Mouse (Mus musculus): ENCODE measurements around the gene Hpn. TPM values are rescaled to one million over a fixed set of nuclear protein-coding genes. Genes with fewer than 3 reads are reported as not detected.

The Hpn gene
- polyA plus RNA-seq, 1 experiment from 2014 or later, result 3.3 TPM

GRCm38 (mm10) chr7:31051321-31052021 is 63.6 kb downstream of the Hpn start, which contains the start of gene Fxyd7:
Gene Fxyd7, minus strand, starts transcription at chr7:31051467.
- peak within 1 kb of the TSS; percentile 58 for H3K4me2 ChIP-seq
- H3K4me1 ChIP-seq (ENCODE audit: control insufficient read depth, insufficient read depth, low read length), result peaks cover 38% of the 10 kb centered on the region
- H3K4me3 ChIP-seq (ENCODE audit: low read depth, low read length), result peak within 1 kb of the TSS; percentile 32

GRCm38 (mm10) chr7:31050921-31051320 is 64.2 kb downstream of the Hpn start:
- peaks cover 36% of the 10 kb centered on the region for H3K4me1 ChIP-seq (ENCODE audit: control insufficient read depth, insufficient read depth, low read length)

More at GRCm38 (mm10) chr7:31051321-31052021, 63.6 kb downstream of the Hpn start, which contains the start of gene Fxyd7:
- WGBS (ENCODE audit: insufficient replicate concordance), result 2% methylated on average over 27 of the region's 28 CpGs
- Histone ChIP-seq H3K36me3 (ENCODE audit: control insufficient read depth, insufficient read depth, low read length) (no peaks in the 10 kb centered on the region), H3K27me3 (ENCODE audit: control insufficient read depth, insufficient read depth, low read length) (peaks cover 39% of the 10 kb centered on the region), H3K9ac (ENCODE audit: low read depth, low read length) (no peak within 1 kb of the TSS), H3K27ac (ENCODE audit: low read depth, low read length) (no peak within 1 kb of the TSS), H3K9me3 (replicated peaks; ENCODE audit: control insufficient read depth, low read length) (no peaks in the 10 kb centered on the region)
- no peak for ATAC-seq (replicated peaks; ENCODE audit: insufficient number of reproducible peaks, low FRiP score, low TSS enrichment)

GRCm38 (mm10) chr7:31050487-31050886 is 64.6 kb downstream of the Hpn start:
- no peaks in the 10 kb centered on the region for H3K36me3 ChIP-seq (ENCODE audit: control insufficient read depth, insufficient read depth, low read length)
- WGBS (ENCODE audit: insufficient replicate concordance), result 5% methylated on average over 6 of the region's 6 CpGs
- peak overlapping the region; percentile 35 for H3K4me2 ChIP-seq
- peaks cover 41% of the 10 kb centered on the region for H3K27me3 ChIP-seq (ENCODE audit: control insufficient read depth, insufficient read depth, low read length)
- H3K4me1 ChIP-seq (ENCODE audit: control insufficient read depth, insufficient read depth, low read length), result peaks cover 36% of the 10 kb centered on the region
- no peak overlapping the region for H3K9ac ChIP-seq (ENCODE audit: low read depth, low read length)
- no peak overlapping the region for H3K27ac ChIP-seq (ENCODE audit: low read depth, low read length)
- ATAC-seq (replicated peaks; ENCODE audit: insufficient number of reproducible peaks, low FRiP score, low TSS enrichment), result no peak
- no peaks in the 10 kb centered on the region for H3K9me3 ChIP-seq (replicated peaks; ENCODE audit: control insufficient read depth, low read length)
- H3K4me3 ChIP-seq (ENCODE audit: low read depth, low read length), result no peak overlapping the region

More at GRCm38 (mm10) chr7:31050921-31051320, 64.2 kb downstream of the Hpn start:
- Histone ChIP-seq H3K4me2 (peak overlapping the region; percentile 58), H3K4me3 (ENCODE audit: low read depth, low read length) (peak overlapping the region; percentile 6; the same call in 1 of the 2 replicates), H3K27ac (ENCODE audit: low read depth, low read length) (no peak overlapping the region), H3K36me3 (ENCODE audit: control insufficient read depth, insufficient read depth, low read length) (no peaks in the 10 kb centered on the region), H3K9ac (ENCODE audit: low read depth, low read length) (no peak overlapping the region), H3K27me3 (ENCODE audit: control insufficient read depth, insufficient read depth, low read length) (peaks cover 39% of the 10 kb centered on the region), H3K9me3 (replicated peaks; ENCODE audit: control insufficient read depth, low read length) (no peaks in the 10 kb centered on the region)
- WGBS (ENCODE audit: insufficient replicate concordance), result 1% methylated on average over 9 of the region's 9 CpGs
- ATAC-seq (replicated peaks; ENCODE audit: insufficient number of reproducible peaks, low FRiP score, low TSS enrichment), result no peak

GRCm38 (mm10) chr7:31049846-31050281 is 65.2 kb downstream of the Hpn start:
- no peaks in the 10 kb centered on the region for H3K36me3 ChIP-seq (ENCODE audit: control insufficient read depth, insufficient read depth, low read length)
- no peak overlapping the region for H3K9ac ChIP-seq (ENCODE audit: low read depth, low read length)
- no peak overlapping the region; the same call in 1 of the 2 replicates for H3K4me3 ChIP-seq (ENCODE audit: low read depth, low read length)
- H3K4me2 ChIP-seq, result peak overlapping the region; percentile 35
- no peaks in the 10 kb centered on the region for H3K9me3 ChIP-seq (replicated peaks; ENCODE audit: control insufficient read depth, low read length)
- 5% methylated on average over 10 of the region's 15 CpGs for WGBS (ENCODE audit: insufficient replicate concordance)
- no peak for ATAC-seq (replicated peaks; ENCODE audit: insufficient number of reproducible peaks, low FRiP score, low TSS enrichment)
- peaks cover 46% of the 10 kb centered on the region for H3K27me3 ChIP-seq (ENCODE audit: control insufficient read depth, insufficient read depth, low read length)
- peaks cover 32% of the 10 kb centered on the region for H3K4me1 ChIP-seq (ENCODE audit: control insufficient read depth, insufficient read depth, low read length)
- H3K27ac ChIP-seq (ENCODE audit: low read depth, low read length), result no peak overlapping the region

- H3K9me3 ChIP-seq (replicated peaks; ENCODE audit: control insufficient read depth, low read length), result no peaks in the 10 kb centered on the region
- peak overlapping the region; percentile 35; the same call in 1 of the 2 replicates for H3K4me2 ChIP-seq
- H3K27ac ChIP-seq (ENCODE audit: low read depth, low read length), result no peak overlapping the region
- H3K4me3 ChIP-seq (ENCODE audit: low read depth, low read length), result no peak overlapping the region
- 19% methylated on average over 5 of the region's 5 CpGs for WGBS (ENCODE audit: insufficient replicate concordance)
- no peaks in the 10 kb centered on the region for H3K36me3 ChIP-seq (ENCODE audit: control insufficient read depth, insufficient read depth, low read length)
- no peak for ATAC-seq (replicated peaks; ENCODE audit: insufficient number of reproducible peaks, low FRiP score, low TSS enrichment)
- H3K9ac ChIP-seq (ENCODE audit: low read depth, low read length), result no peak overlapping the region
- H3K27me3 ChIP-seq (ENCODE audit: control insufficient read depth, insufficient read depth, low read length), result peaks cover 48% of the 10 kb centered on the region
- H3K4me1 ChIP-seq (ENCODE audit: control insufficient read depth, insufficient read depth, low read length), result peaks cover 32% of the 10 kb centered on the region
Measured at GRCm38 (mm10) chr7:31049135-31049845, 65.8 kb downstream of the Hpn start.

Other genes starting within 250 kb of the Hpn start
- gene Cd22, start 234.9 kb downstream of the Hpn start, polyA plus RNA-seq (2014; fragmentation: Nextera tagmentation; extraction: Ambion mirVana), result not detected in 2 replicates
- 0.09 TPM in 1 of 2 replicates, not detected in the other for gene Mag, start 200.4 kb downstream of the Hpn start, polyA plus RNA-seq (2014; fragmentation: Nextera tagmentation; extraction: Ambion mirVana)
- not detected in 2 replicates for gene Hamp2, start 190.6 kb downstream of the Hpn start, polyA plus RNA-seq (2014; fragmentation: Nextera tagmentation; extraction: Ambion mirVana)
- gene Hamp, start 171.3 kb downstream of the Hpn start, polyA plus RNA-seq (2014; fragmentation: Nextera tagmentation; extraction: Ambion mirVana), result not detected in 2 replicates
- gene Usf2, start 158.5 kb downstream of the Hpn start, polyA plus RNA-seq (2014; fragmentation: Nextera tagmentation; extraction: Ambion mirVana), result 18.8 and 19.6 TPM in 2 replicates
- gene Lsr, start 141.8 kb downstream of the Hpn start, polyA plus RNA-seq (2014; fragmentation: Nextera tagmentation; extraction: Ambion mirVana), result 11.6 and 14.4 TPM in 2 replicates
- gene Fam187b, start 141.5 kb downstream of the Hpn start, polyA plus RNA-seq (2014; fragmentation: Nextera tagmentation; extraction: Ambion mirVana), result 0.72 and 0.89 TPM in 2 replicates
- 30.3 and 38.5 TPM in 2 replicates for gene Fxyd5, start 72.8 kb downstream of the Hpn start, polyA plus RNA-seq (2014; fragmentation: Nextera tagmentation; extraction: Ambion mirVana)
- gene Fxyd7, start 63.8 kb downstream of the Hpn start, polyA plus RNA-seq (2014; fragmentation: Nextera tagmentation; extraction: Ambion mirVana), result 2.5 and 4.9 TPM in 2 replicates
- gene Fxyd1, start 58.1 kb downstream of the Hpn start, polyA plus RNA-seq (2014; fragmentation: Nextera tagmentation; extraction: Ambion mirVana), result 566 and 581 TPM in 2 replicates
- 0.13 and 0.34 TPM in 2 replicates for gene Lgi4, start 55.9 kb downstream of the Hpn start, polyA plus RNA-seq (2014; fragmentation: Nextera tagmentation; extraction: Ambion mirVana)
- gene Fxyd3, start 38.6 kb downstream of the Hpn start, polyA plus RNA-seq (2014; fragmentation: Nextera tagmentation; extraction: Ambion mirVana), result 0.38 and 1.8 TPM in 2 replicates
- 3.0 TPM in 2 replicates for gene Scn1b, start 11.7 kb upstream of the Hpn start, polyA plus RNA-seq (2014; fragmentation: Nextera tagmentation; extraction: Ambion mirVana)
- gene Gramd1a, start 40.6 kb upstream of the Hpn start, polyA plus RNA-seq (2014; fragmentation: Nextera tagmentation; extraction: Ambion mirVana), result 49.0 and 55.9 TPM in 2 replicates
- not detected in 2 replicates for gene Scgb2b2, start 175.2 kb upstream of the Hpn start, polyA plus RNA-seq (2014; fragmentation: Nextera tagmentation; extraction: Ambion mirVana)
- not detected in 2 replicates for gene Scgb1b2, start 176.5 kb upstream of the Hpn start, polyA plus RNA-seq (2014; fragmentation: Nextera tagmentation; extraction: Ambion mirVana)
- not detected in 2 replicates for gene Scgb2b3, start 246.8 kb upstream of the Hpn start, polyA plus RNA-seq (2014; fragmentation: Nextera tagmentation; extraction: Ambion mirVana)